Mouse (Mus musculus) lung, postnatal 0 days (tissue): ENCODE measurements around the gene Ablim2. TPM values are rescaled to one million over a fixed set of nuclear protein-coding genes. Genes with fewer than 3 reads are reported as not detected.

Experiments used
- ATAC-seq: fragments of 200-750 bp; cut with Nextera tagmentation; 2 replicates; pipeline ENCODE4 v1.8.0; 2017; ENCODE audit warnings: moderate library complexity
- DNase-seq: peaks from one replicate; pipeline ENCODE4 v3.0.0-alpha.2; 2016; ENCODE audit warnings: low spot score
- H3K27ac ChIP-seq: fragments of 300-500 bp; sonication (generic); 2 replicates; pipeline ENCODE4 v1.5.1; 2014; ENCODE audit warnings: antibody characterized with exemption, mild to moderate bottlenecking, low read length, mixed read lengths
- H3K27me3 ChIP-seq: fragments of 300-500 bp; sonication (generic); replicated peaks from 2 replicates; pipeline ENCODE4 v1.6.1; 2014; ENCODE audit warnings: low read length, mixed read lengths; ENCODE audit not compliant: insufficient read depth
- H3K36me3 ChIP-seq: fragments of 300-500 bp; sonication (generic); 2 replicates; pipeline ENCODE4 v1.6.1; 2014; ENCODE audit warnings: low read length, mixed read lengths; ENCODE audit not compliant: insufficient read depth
- H3K4me1 ChIP-seq: fragments of 300-500 bp; sonication (generic); 2 replicates; pipeline ENCODE4 v1.6.1; 2014; ENCODE audit warnings: antibody characterized with exemption, low read depth, low read length, mixed read lengths; ENCODE audit not compliant: insufficient read depth
- H3K4me2 ChIP-seq: fragments of 300-500 bp; sonication (generic); replicated peaks from 2 replicates; pipeline ENCODE4 v1.6.1; 2014; ENCODE audit warnings: low read depth, mild to moderate bottlenecking, low read length, moderate library complexity, mixed read lengths
- H3K4me3 ChIP-seq: fragments of 300-500 bp; sonication (generic); 2 replicates; pipeline ENCODE4 v1.5.1; 2014; ENCODE audit warnings: low read depth, low read length
- H3K9ac ChIP-seq: fragments of 300-500 bp; sonication (generic); replicated peaks from 2 replicates; pipeline ENCODE4 v1.6.1; 2014; ENCODE audit warnings: low read depth, mild to moderate bottlenecking
- H3K9me3 ChIP-seq: fragments of 300-500 bp; sonication (generic); 2 replicates; pipeline ENCODE4 v1.6.1; 2016; ENCODE audit warnings: low read length, mixed read lengths
- CTCF ChIP-seq: IDR thresholded peaks from 2 replicates; pipeline ENCODE4 v1.5.1; 2016; ENCODE audit warnings: antibody characterized with exemption, mild to moderate bottlenecking
- EP300 ChIP-seq: IDR thresholded peaks from 2 replicates; pipeline ENCODE4 v1.6.1; 2016; ENCODE audit warnings: antibody characterized with exemption, mild to moderate bottlenecking, control low read depth
- WGBS: fragments of 180-500 bp; shearing (Covaris S2); extraction: QIAGEN DNeasy Blood & Tissue Kit; methylation state at CpG from one replicate; pipeline ENCODE4 v1.1.7; 2014; 5-methylcytosine and 5-hydroxymethylcytosine counted together
- polyA plus RNA-seq: library from polyadenylated mRNA; unstranded; fragments of >200 nt; fragmentation: Nextera tagmentation; extraction: Ambion mirVana; gene quantifications from 2 replicates; pipeline ENCODE4 v1.2.1, GENCODE M21; 2015

Gene Ablim2
- polyA plus RNA-seq, 1 experiment from 2014 or later = 0.74 TPM

DNA sequence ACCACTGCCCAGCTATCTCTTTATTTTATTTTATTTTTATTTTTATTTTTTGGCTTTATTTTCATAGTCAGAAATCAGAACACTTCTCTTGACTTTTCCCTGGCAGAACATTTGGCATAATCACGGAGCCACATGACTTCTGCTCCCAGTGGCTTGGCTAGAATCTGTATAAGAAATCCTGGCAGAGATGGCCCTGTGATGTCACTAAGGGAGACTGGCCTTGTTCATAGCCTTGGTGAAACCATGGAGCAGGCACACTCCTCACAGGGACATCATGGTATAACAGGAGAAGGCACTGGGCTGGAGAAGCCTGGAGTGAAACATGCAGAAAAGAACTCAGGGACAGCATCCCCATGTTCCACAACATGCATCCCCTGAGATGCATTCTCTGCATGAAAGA, 7.7 kb upstream of the Ablim2 start:
- no peaks in the 10 kb centered on the region for H3K4me1 ChIP-seq

DNA sequence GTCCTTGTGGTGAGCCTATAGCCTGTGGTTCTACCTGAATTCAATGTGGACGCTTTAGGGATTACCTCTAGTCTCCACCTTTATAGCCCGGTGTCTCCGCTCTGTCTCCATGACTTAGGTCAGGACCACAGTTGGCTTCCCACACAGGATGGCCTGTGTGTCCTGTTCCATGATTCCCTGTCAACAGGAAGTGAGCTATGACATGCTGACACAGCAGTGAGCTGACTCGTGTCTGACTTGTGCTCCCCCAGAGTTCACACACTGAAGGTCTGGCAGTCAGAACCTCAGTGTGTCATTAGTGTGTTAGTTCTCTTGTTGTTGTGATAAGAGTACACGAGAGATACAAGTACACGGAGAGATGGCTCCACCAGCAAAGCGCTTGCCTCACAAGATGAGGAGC, 6.7 kb upstream of the Ablim2 start:
- DNase-seq (no peak), ATAC-seq (no peak)
- WGBS = 72% methylated on average over 7 of the region's 7 CpGs
- Histone ChIP-seq H3K4me3 (no peak overlapping the region), H3K9ac (no peak overlapping the region), H3K27me3 (no peaks in the 10 kb centered on the region), H3K36me3 (no peaks in the 10 kb centered on the region), H3K9me3 (no peaks in the 10 kb centered on the region), H3K27ac (no peak overlapping the region), H3K4me2 (no peak overlapping the region), H3K4me1 (no peaks in the 10 kb centered on the region)
- TF ChIP-seq CTCF (no peak), EP300 (no peak)

More for the DNA sequence above, 7.7 kb upstream of the Ablim2 start:
- Histone ChIP-seq H3K4me2 (no peak overlapping the region), H3K4me3 (no peak overlapping the region), H3K9ac (no peak overlapping the region), H3K36me3 (no peaks in the 10 kb centered on the region), H3K27me3 (no peaks in the 10 kb centered on the region), H3K9me3 (no peaks in the 10 kb centered on the region), H3K27ac (no peak overlapping the region)
- ATAC-seq = no peak
- DNase-seq = no peak
- TF ChIP-seq CTCF (no peak), EP300 (no peak)
- 78% methylated on average over 1 of the region's 1 CpGs for WGBS

DNA sequence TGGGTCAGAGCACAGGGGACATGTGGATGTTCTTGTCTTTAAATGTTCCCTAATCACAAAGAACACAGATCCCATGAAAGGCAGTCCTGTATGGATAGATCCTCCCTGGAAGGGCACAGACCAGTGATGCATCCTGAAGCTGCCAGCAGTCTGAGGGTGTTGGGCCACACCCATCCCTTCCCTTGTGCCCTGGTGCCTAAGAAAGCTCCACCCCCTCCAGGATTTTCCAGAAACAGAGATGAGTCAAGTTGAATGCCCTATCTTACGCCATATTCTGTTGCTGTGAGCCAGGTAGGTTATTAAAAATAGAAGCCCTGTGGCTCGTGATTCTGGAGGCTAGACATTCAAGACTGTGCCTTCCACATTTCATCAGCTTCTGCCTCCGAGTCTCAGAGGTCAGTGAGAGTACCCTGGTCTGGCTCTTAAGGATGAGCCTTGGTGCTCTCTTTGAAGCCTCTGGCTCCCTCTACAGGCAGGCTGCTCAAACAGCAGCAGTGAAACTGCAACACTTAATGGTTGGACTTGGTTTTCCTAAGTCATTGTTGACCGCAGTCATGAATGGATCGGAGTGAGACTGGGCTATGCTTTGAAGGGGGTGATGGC, 2.4 kb upstream of the Ablim2 start:
- no peak; the same call in 1 of the 2 replicates for TF ChIP-seq EP300
- TF ChIP-seq CTCF = peak; percentile 95
- Histone ChIP-seq H3K4me1 (0 out of 2 replicates have a peak, but pooled peaks cover 10% of the 10 kb centered on the region), H3K27me3 (peaks cover 23% of the 10 kb centered on the region; the same call in 1 of the 2 replicates), H3K9ac (no peak overlapping the region), H3K36me3 (no peaks in the 10 kb centered on the region), H3K4me3 (no peak overlapping the region), H3K27ac (no peak overlapping the region), H3K4me2 (no peak overlapping the region), H3K9me3 (no peaks in the 10 kb centered on the region)
- 21% methylated on average over 5 of the region's 5 CpGs for WGBS
- ATAC-seq = peak; percentile 25
- peak; percentile 90 for DNase-seq

DNA sequence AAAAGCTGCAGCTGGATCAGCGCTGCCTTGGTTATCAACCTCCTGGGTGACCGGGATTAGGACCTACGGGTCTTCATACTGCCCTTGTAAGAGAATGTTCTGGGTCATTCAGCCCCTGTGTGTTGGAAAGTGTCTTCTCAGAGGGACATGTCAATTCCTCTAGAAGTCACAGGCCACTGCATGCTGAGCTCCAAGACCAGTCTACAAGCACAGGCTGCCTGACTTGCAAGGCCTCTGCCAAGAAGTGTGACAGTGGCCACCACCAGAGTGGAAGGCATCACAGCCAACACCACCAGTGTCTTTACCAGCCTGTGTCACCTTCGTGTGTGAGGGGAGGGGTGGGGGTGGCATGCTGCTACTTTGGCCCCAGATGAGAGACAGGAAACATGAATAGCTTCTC, 1.7 kb upstream of the Ablim2 start:
- H3K4me3 ChIP-seq = no peak overlapping the region
- no peak for TF ChIP-seq EP300
- TF ChIP-seq CTCF = no peak
- H3K9ac ChIP-seq = no peak overlapping the region
- no peaks in the 10 kb centered on the region for H3K36me3 ChIP-seq
- H3K4me2 ChIP-seq = no peak overlapping the region
- H3K4me1 ChIP-seq = 0 out of 2 replicates have a peak, but pooled peaks cover 10% of the 10 kb centered on the region
- ATAC-seq = no peak
- 74% methylated on average over 4 of the region's 4 CpGs for WGBS
- peaks cover 23% of the 10 kb centered on the region; the same call in 1 of the 2 replicates for H3K27me3 ChIP-seq
- H3K9me3 ChIP-seq = no peaks in the 10 kb centered on the region
- H3K27ac ChIP-seq = no peak overlapping the region
- no peak for DNase-seq

DNA sequence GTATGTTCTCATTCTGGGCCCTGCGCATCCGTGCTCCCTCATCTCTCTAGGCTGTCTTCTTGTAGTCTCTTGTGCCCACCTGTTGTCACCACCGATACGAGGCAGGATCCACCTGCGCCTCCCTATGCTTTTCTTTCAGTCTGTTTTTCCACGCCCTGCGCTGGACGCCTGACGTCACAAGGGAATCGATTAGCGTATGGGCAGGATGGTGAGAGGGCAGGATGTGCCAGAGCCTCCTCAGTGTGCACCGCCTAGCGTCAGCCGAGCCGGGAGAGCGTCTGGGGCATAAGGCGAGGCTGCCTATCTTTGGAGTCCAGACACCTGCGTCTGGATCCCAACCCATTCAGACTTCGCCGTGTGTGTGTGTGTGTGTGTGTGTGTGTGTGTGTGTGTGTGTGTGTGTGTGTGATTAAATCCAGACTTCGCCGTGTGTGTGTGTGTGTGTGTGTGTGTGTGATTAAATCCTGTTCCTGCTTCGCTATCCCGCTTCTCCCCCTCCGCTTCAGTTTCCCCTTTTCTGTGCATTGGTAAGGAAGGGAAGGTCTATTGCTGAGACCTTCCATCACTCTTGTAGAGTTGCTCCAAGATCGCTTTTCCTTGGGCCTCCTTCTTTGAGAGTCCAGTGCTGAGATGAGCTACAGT, 562 bp upstream of the Ablim2 start:
- peak overlapping the region; percentile 98 for H3K4me2 ChIP-seq
- H3K4me3 ChIP-seq = peak overlapping the region; percentile 48
- no peak overlapping the region for H3K27ac ChIP-seq
- TF ChIP-seq CTCF = no peak
- TF ChIP-seq EP300 = no peak
- no peaks in the 10 kb centered on the region for H3K36me3 ChIP-seq
- no peaks in the 10 kb centered on the region for H3K9me3 ChIP-seq
- DNase-seq = no peak
- H3K4me1 ChIP-seq = 0 out of 2 replicates have a peak, but pooled peaks cover 10% of the 10 kb centered on the region
- peaks cover 23% of the 10 kb centered on the region; the same call in 1 of the 2 replicates for H3K27me3 ChIP-seq
- no peak overlapping the region for H3K9ac ChIP-seq
- 10% methylated on average over 24 of the region's 26 CpGs for WGBS
- peak; percentile 1; the same call in 1 of the 2 replicates for ATAC-seq

DNA sequence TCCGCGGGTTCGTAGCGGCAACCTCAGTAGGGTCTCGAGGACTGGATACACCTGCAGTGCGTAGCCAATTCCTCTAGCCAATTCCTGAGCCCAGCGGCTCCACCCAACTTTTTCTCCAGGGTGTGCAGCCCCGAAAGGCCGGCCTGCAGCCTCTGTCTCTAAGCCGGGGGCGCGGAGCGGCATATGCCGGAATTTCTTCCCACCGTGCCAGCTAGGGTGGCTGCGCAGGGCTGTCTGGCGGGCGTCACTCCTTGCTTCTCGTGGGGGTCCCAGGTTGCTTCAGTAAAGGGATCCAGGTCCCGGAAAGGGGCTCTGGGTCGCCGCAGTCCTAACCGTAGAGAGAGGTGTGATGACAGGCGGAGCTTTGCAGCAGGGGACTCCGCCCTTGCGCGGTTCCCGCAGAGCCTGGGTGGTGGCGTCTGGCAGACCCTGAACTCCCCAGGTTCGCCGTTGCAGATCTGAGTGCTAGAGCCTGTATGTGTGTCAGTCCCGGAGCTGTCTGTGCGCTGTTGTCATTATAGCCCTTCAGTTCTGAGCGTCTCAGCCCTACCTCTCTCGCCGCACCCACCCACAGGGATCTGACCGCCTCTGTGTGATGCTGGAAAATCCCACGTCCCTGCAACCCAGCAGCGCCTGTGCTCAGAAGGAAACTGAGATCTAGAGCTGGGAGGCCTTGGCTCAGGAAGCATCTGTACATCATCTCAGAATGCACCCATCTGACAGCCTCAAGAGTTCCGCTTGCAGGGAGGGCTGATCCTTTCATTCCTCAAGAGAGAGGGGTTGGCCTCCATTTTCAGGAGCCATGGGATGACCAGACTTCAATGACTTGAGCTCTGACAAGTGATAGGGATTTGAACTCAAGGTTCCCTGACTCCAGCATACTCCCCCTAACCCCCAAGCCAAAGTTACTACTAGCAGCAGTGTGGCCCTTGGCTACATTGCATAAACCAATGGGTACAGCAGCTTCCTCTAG, 687 bp downstream of the Ablim2 start:
- Histone ChIP-seq H3K9me3 (no peaks in the 10 kb centered on the region), H3K27ac (no peak overlapping the region), H3K4me2 (peak overlapping the region; percentile 98), H3K4me3 (peak overlapping the region; percentile 48), H3K36me3 (no peaks in the 10 kb centered on the region), H3K27me3 (peaks cover 23% of the 10 kb centered on the region; the same call in 1 of the 2 replicates), H3K4me1 (0 out of 2 replicates have a peak, but pooled peaks cover 10% of the 10 kb centered on the region), H3K9ac (peak overlapping the region; percentile 30; the same call in 1 of the 2 replicates)
- peak; percentile 20 for ATAC-seq
- 3% methylated on average over 38 of the region's 40 CpGs for WGBS
- TF ChIP-seq CTCF = no peak
- TF ChIP-seq EP300 = no peak
- DNase-seq = no peak
